Mouse (Mus musculus): ENCODE measurements around the gene Nav3.
A peak's percentile ranks its signal among the peaks of the same experiment; 100 is the strongest.

Gene Nav3

GRCm38 (mm10) chr10:110192881-110193280, 263.1 kb downstream of the Nav3 start:
- ATAC-seq (ENCODE audit: low TSS enrichment) = no peak; the same call in 1 of the 2 replicates

- peak; percentile 93 for ATAC-seq (ENCODE audit: low TSS enrichment)
Measured at GRCm38 (mm10) chr10:110192026-110192805, 263.8 kb downstream of the Nav3 start.

- peak; percentile 74 for ATAC-seq (ENCODE audit: low TSS enrichment)
Measured at GRCm38 (mm10) chr10:110186242-110186641, 269.8 kb downstream of the Nav3 start.

GRCm38 (mm10) chr10:110175874-110176273, 280.1 kb downstream of the Nav3 start:
- ATAC-seq (ENCODE audit: low TSS enrichment) = peak; percentile 56; the same call in 1 of the 2 replicates

- no peak for ATAC-seq (ENCODE audit: low TSS enrichment)
Measured at GRCm38 (mm10) chr10:110169416-110169815, 286.6 kb downstream of the Nav3 start.

- ATAC-seq (ENCODE audit: low TSS enrichment) = no peak
Measured at GRCm38 (mm10) chr10:110168892-110169291, 287.1 kb downstream of the Nav3 start.

- no peak for ATAC-seq (ENCODE audit: low TSS enrichment)
Measured at GRCm38 (mm10) chr10:110162596-110162995, 293.4 kb downstream of the Nav3 start.

GRCm38 (mm10) chr10:110160894-110161293, 295.1 kb downstream of the Nav3 start:
- ATAC-seq (ENCODE audit: low TSS enrichment) = no peak

- no peak for ATAC-seq (ENCODE audit: low TSS enrichment)
Measured at GRCm38 (mm10) chr10:110159548-110159947, 296.5 kb downstream of the Nav3 start.

- no peak for ATAC-seq (ENCODE audit: low TSS enrichment)
Measured at GRCm38 (mm10) chr10:110158122-110158521, 297.9 kb downstream of the Nav3 start.

- no peak for ATAC-seq (ENCODE audit: low TSS enrichment)
Measured at GRCm38 (mm10) chr10:110156412-110156811, 299.6 kb downstream of the Nav3 start.

- peak; percentile 82 for ATAC-seq (ENCODE audit: low TSS enrichment)
Measured at GRCm38 (mm10) chr10:110155494-110155893, 300.5 kb downstream of the Nav3 start.

GRCm38 (mm10) chr10:110154873-110155237, 301.1 kb downstream of the Nav3 start:
- ATAC-seq (ENCODE audit: low TSS enrichment) = no peak

- ATAC-seq (ENCODE audit: low TSS enrichment) = no peak
Measured at GRCm38 (mm10) chr10:110154001-110154872, 301.8 kb downstream of the Nav3 start.

GRCm38 (mm10) chr10:110120572-110120971, 335.4 kb downstream of the Nav3 start:
- no peak for ATAC-seq (ENCODE audit: low TSS enrichment)

- no peak for ATAC-seq (ENCODE audit: low TSS enrichment)
Measured at GRCm38 (mm10) chr10:110117341-110117740, 338.7 kb downstream of the Nav3 start.

- no peak for ATAC-seq (ENCODE audit: low TSS enrichment)
Measured at GRCm38 (mm10) chr10:110112669-110113458, 343.1 kb downstream of the Nav3 start.

GRCm38 (mm10) chr10:110103255-110103654, 352.7 kb downstream of the Nav3 start:
- ATAC-seq (ENCODE audit: low TSS enrichment) = no peak

GRCm38 (mm10) chr10:110102231-110102630, 353.8 kb downstream of the Nav3 start:
- ATAC-seq (ENCODE audit: low TSS enrichment) = peak; percentile 65

- ATAC-seq (ENCODE audit: low TSS enrichment) = 0 out of 2 replicates have a peak, but pooled peaks have one; percentile 36
Measured at GRCm38 (mm10) chr10:110094433-110094832, 361.6 kb downstream of the Nav3 start.

- ATAC-seq (ENCODE audit: low TSS enrichment) = peak; percentile 25; the same call in 1 of the 2 replicates
Measured at GRCm38 (mm10) chr10:110088444-110089061, 367.5 kb downstream of the Nav3 start.

Data from frontal cortex, adult (tissue).